Mouse (Mus musculus) gastrocnemius, adult 2 months (tissue): ENCODE results near the gene Kera. TPM values are rescaled to one million over a fixed set of nuclear protein-coding genes. Genes with fewer than 3 reads are reported as not detected.
A peak's percentile ranks its signal among the peaks of the same experiment; 100 is the strongest.

ENCODE experiments used
- DNase-seq: peaks from one replicate; pipeline ENCODE4 v3.0.0; 2022
- H3K27ac ChIP-seq: fragments of 200-600 bp; 2 replicates; pipeline ENCODE4 v1.8.1; 2022; ENCODE audit warnings: mild to moderate bottlenecking
- H3K4me3 ChIP-seq: fragments of 200-600 bp; 2 replicates; pipeline ENCODE4 v1.8.1; 2022; ENCODE audit warnings: mild to moderate bottlenecking, moderate library complexity
- CTCF ChIP-seq: fragments of 200-600 bp; IDR thresholded peaks from 2 replicates; pipeline ENCODE4 v1.8.1; 2022; ENCODE audit warnings: antibody characterized with exemption, mild to moderate bottlenecking, moderate library complexity
- intact Hi-C: fragments of 180-260 bp; cut with DNase I; formaldehyde crosslinking; loops from one replicate; pipeline ENCODE4 v1.15.1; 2025
- total RNA-seq, 2 experiments: library from RNA; stranded (reverse); gene quantifications; 2 replicates each; pipeline ENCODE4 v1.2.3; 2021

Kera gene
- total RNA-seq, 2 experiments from 2014 or later, result 4.0 to 28.1 TPM

DNA sequence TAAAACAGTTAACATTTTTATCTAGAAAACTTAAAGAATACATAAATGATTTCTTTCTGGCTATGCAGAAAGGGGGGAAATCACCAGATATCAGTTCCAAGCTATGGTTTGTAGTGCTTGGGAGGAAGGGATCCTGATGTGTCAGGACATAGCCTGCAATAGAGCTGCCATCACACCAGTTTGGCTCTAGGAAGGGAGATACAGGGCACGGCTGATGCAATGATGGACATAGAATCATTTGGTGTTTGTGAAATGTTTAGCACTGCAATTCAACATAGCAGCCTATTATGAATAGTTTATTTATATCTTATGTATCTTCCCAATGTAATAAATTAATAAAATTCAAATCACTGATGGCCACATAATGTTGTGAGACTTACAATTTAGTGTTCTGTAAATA lies 15.6 kb downstream of the Kera start:
- no peak for TF ChIP-seq CTCF
- Histone ChIP-seq H3K4me3 (no peak overlapping the region), H3K27ac (no peak overlapping the region)
- DNase-seq, result no peak
- intact Hi-C loops, result no loop called here

DNA sequence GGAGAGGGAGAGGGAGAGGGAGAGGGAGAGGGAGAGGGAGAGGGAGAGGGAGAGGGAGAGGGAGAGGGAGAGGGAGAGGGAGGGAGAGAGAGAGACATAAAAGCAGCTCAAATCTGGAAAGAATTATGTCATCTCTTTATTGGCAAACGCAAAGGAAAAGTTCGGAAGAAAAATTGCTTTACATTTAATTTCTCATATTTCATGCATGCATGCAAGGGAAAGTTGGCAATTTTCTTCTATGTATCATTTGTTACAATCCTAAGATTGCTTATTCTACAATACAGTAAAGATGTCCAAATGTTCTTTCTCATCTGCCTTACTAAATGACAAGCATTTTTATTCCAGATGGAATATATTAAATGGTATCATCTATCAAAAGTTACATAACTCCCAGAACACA lies 17.7 kb downstream of the Kera start:
- DNase-seq, result no peak
- Histone ChIP-seq H3K27ac (peak overlapping the region; percentile 60; the same call in 1 of the 2 replicates), H3K4me3 (no peak overlapping the region)
- no peak for TF ChIP-seq CTCF
- intact Hi-C loops, result no loop called here

DNA sequence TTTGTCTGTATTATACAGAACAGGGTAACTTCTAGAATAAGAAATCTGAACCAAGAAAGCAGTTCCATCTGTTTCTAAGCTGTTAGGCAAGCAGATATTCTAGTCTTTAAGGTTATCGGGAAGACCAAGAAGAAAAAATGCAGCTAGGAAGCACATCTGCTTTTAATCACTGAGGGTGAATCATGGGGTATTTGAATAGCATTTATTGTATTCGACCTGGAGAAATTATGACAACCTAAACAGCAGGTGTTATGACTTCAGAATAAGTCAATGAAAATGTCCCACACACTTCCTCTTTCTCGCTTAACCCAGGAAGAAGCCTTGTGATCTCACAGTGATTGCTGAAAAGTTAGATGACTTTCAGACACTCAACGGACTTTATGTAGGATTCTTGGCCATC lies 18.4 kb downstream of the Kera start:
- H3K27ac ChIP-seq, result peak overlapping the region; percentile 60
- DNase-seq, result no peak
- intact Hi-C loops, result no loop called here
- no peak for TF ChIP-seq CTCF
- H3K4me3 ChIP-seq, result no peak overlapping the region

- peak overlapping the region; percentile 60 for H3K27ac ChIP-seq
- DNase-seq, result no peak
- intact Hi-C loops, result no loop called here
Measured at GRCm38 (mm10) chr10:97626543-97626942, 19.9 kb downstream of the Kera start.

DNA sequence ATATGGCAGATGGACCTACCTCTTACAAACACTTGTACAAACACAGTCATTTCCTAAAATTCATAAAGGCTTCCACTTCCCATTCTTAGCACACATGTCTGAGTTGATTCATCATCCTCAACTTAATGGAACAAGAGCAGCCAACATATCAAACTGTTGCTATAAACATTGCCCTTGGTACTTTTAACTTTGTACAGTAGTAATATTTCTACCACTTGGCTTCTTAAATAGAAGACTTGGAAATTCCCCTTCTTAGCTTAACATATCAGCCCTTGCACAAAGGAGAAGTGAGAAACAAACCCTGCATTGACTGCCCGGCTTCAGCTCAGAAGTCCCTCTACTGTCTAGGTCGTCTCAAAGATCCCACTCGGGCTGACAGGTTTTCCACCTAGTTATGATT lies 24.4 kb downstream of the Kera start:
- Histone ChIP-seq H3K4me3 (no peak overlapping the region), H3K27ac (no peak overlapping the region)
- no peak for DNase-seq
- intact Hi-C loops, result no loop called here
- no peak for TF ChIP-seq CTCF

More at GRCm38 (mm10) chr10:97626543-97626942, 19.9 kb downstream of the Kera start:
- no peak for TF ChIP-seq CTCF
- H3K4me3 ChIP-seq, result no peak overlapping the region

- no peak for DNase-seq
- intact Hi-C loops, result no loop called here
- TF ChIP-seq CTCF, result no peak
- Histone ChIP-seq H3K27ac (no peak overlapping the region), H3K4me3 (no peak overlapping the region)
Measured at GRCm38 (mm10) chr10:97641926-97642325, 35.2 kb downstream of the Kera start.

DNA sequence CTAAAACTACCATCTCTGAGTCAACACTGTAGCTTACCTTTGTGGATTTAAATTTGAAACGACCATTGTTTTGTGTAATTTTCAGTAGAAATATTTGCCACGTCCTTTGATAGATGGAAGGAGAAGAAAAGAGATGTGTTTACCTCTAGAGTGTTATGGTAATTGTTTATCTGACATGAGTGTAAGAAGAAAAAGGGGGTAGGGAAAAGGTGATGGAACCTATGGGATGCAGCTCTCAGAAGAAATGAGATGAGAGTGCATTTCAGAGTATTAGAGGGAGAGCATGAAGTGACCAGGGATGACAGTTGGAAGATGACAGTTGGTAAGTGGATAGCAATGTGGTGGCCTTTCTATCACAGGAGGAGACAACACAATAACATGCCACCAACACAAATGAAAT lies 37.1 kb downstream of the Kera start, which contains the start of gene Epyc:
TSS of gene Epyc (plus strand) at position 301 of the 400 bp plus-strand sequence.
- H3K27ac ChIP-seq, result peak within 1 kb of the TSS; percentile 24; the same call in 1 of the 2 replicates
- H3K4me3 ChIP-seq, result no peak within 1 kb of the TSS
- no peak for DNase-seq
- TF ChIP-seq CTCF, result no peak
- intact Hi-C loops, result no loop called here

DNA sequence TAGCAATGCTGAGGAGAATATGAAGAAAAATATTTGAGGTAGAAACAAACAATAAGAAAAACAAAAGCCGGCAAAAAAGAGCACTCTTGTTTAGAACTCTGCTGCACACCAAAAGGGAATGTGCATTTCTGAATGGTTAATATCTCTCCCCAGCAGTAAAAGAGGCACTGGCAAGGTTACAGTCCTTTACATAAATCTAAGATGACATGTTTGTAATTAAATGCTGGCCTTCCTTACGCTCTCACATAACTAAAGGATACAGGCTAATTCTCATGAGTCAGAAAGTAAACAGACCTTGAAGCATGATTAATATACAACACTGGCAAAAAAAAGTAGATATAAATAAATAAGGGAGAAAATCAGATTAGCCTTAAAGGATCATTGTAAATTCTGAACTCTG lies 43.7 kb downstream of the Kera start:
- no peak overlapping the region for H3K27ac ChIP-seq
- intact Hi-C loops, result no loop called here
- no peak for TF ChIP-seq CTCF
- no peak for DNase-seq
- no peak overlapping the region for H3K4me3 ChIP-seq

DNA sequence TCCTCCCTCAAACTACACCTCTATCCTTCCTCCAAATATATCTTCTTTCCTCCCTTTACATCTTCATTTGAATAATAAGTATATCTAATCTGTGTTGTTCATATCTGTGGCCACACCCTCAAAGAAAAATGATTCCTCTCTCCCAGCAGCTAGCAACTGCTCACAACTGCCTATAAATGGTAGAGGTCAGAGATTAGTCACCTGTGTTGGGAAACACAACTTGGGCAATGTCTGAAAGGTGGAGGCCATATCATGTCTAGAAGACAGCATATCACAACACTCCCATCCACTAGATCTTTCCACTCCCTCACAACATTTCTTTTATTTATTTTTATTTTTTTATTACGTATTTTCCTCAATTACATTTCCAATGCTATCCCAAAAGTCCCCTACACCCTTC lies 52.8 kb downstream of the Kera start:
- TF ChIP-seq CTCF, result no peak
- intact Hi-C loops, result no loop called here

More for the DNA sequence above, 52.8 kb downstream of the Kera start:
- H3K4me3 ChIP-seq, result no peak overlapping the region
- no peak for DNase-seq
- H3K27ac ChIP-seq, result no peak overlapping the region

Other genes with a start within 250 kb of the Kera start
- 100 to 1,000 TPM; 271 to 502 TPM for gene Dcn, start 127.3 kb upstream of the Kera start, total RNA-seq
- 10 to 100 TPM in 1 of 2 experiments, 1 to 10 TPM in 1; 7.4 to 22.7 TPM for gene Lum, start 41.8 kb upstream of the Kera start, total RNA-seq
- gene Epyc, start 37.2 kb downstream of the Kera start, total RNA-seq, result under 1 TPM in 1 of 2 experiments, not detected in 1; 0.14 TPM
- not detected for gene Ccer1, start 86.2 kb downstream of the Kera start, total RNA-seq
- gene C030005K15Rik, start 119.9 kb downstream of the Kera start, total RNA-seq, result not detected